Mouse (Mus musculus) heart, adult 2 months (tissue): ENCODE results near the gene Nfam1.

ENCODE experiments used
- CTCF ChIP-seq: fragments of 200-600 bp; IDR thresholded peaks from 2 replicates; pipeline ENCODE4 v1.8.1; 2022; ENCODE audit warnings: antibody characterized with exemption, mild to moderate bottlenecking, moderate library complexity
- EP300 ChIP-seq: fragments of 200-500 bp; IDR thresholded peaks from 2 replicates; pipeline ENCODE4 v1.6.1; 2011; ENCODE audit warnings: low read depth, low read length, control low read depth; ENCODE audit not compliant: insufficient read depth

- TF ChIP-seq CTCF (no peak), EP300 (no peak)
These were observed 20.2 kb upstream of the Nfam1 start for GRCm38 (mm10) chr15:83053261-83053660.
